Mouse (Mus musculus): ENCODE measurements around the gene Clp1. TPM values are rescaled to one million over a fixed set of nuclear protein-coding genes. Genes with fewer than 3 reads are reported as not detected.

The Clp1 gene
- total and polyA plus RNA-seq, 2 experiments from 2014 or later, result 13.2 to 15.6 TPM

GRCm38 (mm10) chr2:84677270-84677967, 49.7 kb downstream of the Clp1 start:
- DNase-seq (no peak), ATAC-seq (peak; percentile 27)
- Histone ChIP-seq H3K4me1 (ENCODE audit: insufficient read depth) (0 out of 2 replicates have a peak, but pooled peaks cover 14% of the 10 kb centered on the region), H3K4me2 (ENCODE audit: low read depth) (peak overlapping the region; percentile 64), H3K9ac (peak overlapping the region; percentile 70), H3K27ac (ENCODE audit: low read depth, low read length) (peak overlapping the region; percentile 80), H3K4me3 (ENCODE audit: low read depth, low read length) (peak overlapping the region; percentile 99), H3K9me3 (ENCODE audit: low read length) (no peaks in the 10 kb centered on the region), H3K27me3 (ENCODE audit: insufficient read depth, low read length) (no peaks in the 10 kb centered on the region), H3K36me3 (ENCODE audit: insufficient read depth) (peaks cover 38% of the 10 kb centered on the region)
- peak; percentile 68 for TF ChIP-seq CTCF (IDR thresholded peaks at IDR 0.05; ENCODE audit: low read depth)
- 11% methylated on average over 21 of the region's 22 CpGs for WGBS

MicroRNA genes within 50 kb of the gene (microRNA counts, 519-probe panel; counts per million panel counts)
- microRNA mmu-miR-130a, result 7,370 counts per million, percentile 94 among the panel's probes with 10 or more counts

Small RNA genes lying within 50 kb of the gene (microRNA-seq; reads per million reads assigned to microRNA genes)
- gene Mir130a, result 19,535 to 24,895 reads per million in 2 experiments

Other genes starting within 250 kb of the Clp1 start
- gene Ctnnd1, start 76.6 kb downstream of the Clp1 start, total RNA-seq (2014; rRNA removed), result 86.2 and 87.7 TPM in 2 replicates
- 15.7 and 18.1 TPM in 2 replicates for gene Ctnnd1, start 76.6 kb downstream of the Clp1 start, polyA plus RNA-seq (2015; fragmentation: Nextera tagmentation; extraction: Ambion mirVana)
- gene Btbd18, start 68.3 kb downstream of the Clp1 start, total RNA-seq (2014; rRNA removed), result 0.10 TPM in 1 of 2 replicates, not detected in the other
- 0.13 and 0.25 TPM in 2 replicates for gene Btbd18, start 68.3 kb downstream of the Clp1 start, polyA plus RNA-seq (2015; fragmentation: Nextera tagmentation; extraction: Ambion mirVana)
- gene Selenoh, start 56.6 kb downstream of the Clp1 start, total RNA-seq (2014; rRNA removed), result 194 and 244 TPM in 2 replicates
- gene Selenoh, start 56.6 kb downstream of the Clp1 start, polyA plus RNA-seq (2015; fragmentation: Nextera tagmentation; extraction: Ambion mirVana), result 228 and 259 TPM in 2 replicates
- not detected in 2 replicates for gene Gm28635, start 49.3 kb downstream of the Clp1 start, total RNA-seq (2014; rRNA removed)
- gene Gm28635, start 49.3 kb downstream of the Clp1 start, polyA plus RNA-seq (2015; fragmentation: Nextera tagmentation; extraction: Ambion mirVana), result not detected in 2 replicates
- gene Med19, start 48.9 kb downstream of the Clp1 start, total RNA-seq (2014; rRNA removed), result 46.8 and 47.5 TPM in 2 replicates
- 45.8 and 48.7 TPM in 2 replicates for gene Med19, start 48.9 kb downstream of the Clp1 start, polyA plus RNA-seq (2015; fragmentation: Nextera tagmentation; extraction: Ambion mirVana)
- gene Tmx2, start 48.2 kb downstream of the Clp1 start, total RNA-seq (2014; rRNA removed), result 115 and 130 TPM in 2 replicates
- 206 and 248 TPM in 2 replicates for gene Tmx2, start 48.2 kb downstream of the Clp1 start, polyA plus RNA-seq (2015; fragmentation: Nextera tagmentation; extraction: Ambion mirVana)
- 22.9 and 27.5 TPM in 2 replicates for gene Zdhhc5, start 12.2 kb downstream of the Clp1 start, total RNA-seq (2014; rRNA removed)
- gene Zdhhc5, start 12.2 kb downstream of the Clp1 start, polyA plus RNA-seq (2015; fragmentation: Nextera tagmentation; extraction: Ambion mirVana), result 13.1 TPM in 2 replicates
- gene Ypel4, start 6.7 kb upstream of the Clp1 start, total RNA-seq (2014; rRNA removed), result 14.8 and 15.0 TPM in 2 replicates
- gene Ypel4, start 6.7 kb upstream of the Clp1 start, polyA plus RNA-seq (2015; fragmentation: Nextera tagmentation; extraction: Ambion mirVana), result 7.4 and 9.3 TPM in 2 replicates
- gene Gm19426, start 16.3 kb upstream of the Clp1 start, total RNA-seq (2014; rRNA removed), result 2.2 and 3.0 TPM in 2 replicates
- 2.2 and 2.6 TPM in 2 replicates for gene Gm19426, start 16.3 kb upstream of the Clp1 start, polyA plus RNA-seq (2015; fragmentation: Nextera tagmentation; extraction: Ambion mirVana)
- gene Serping1, start 48.1 kb upstream of the Clp1 start, total RNA-seq (2014; rRNA removed), result 9.1 and 19.2 TPM in 2 replicates
- gene Serping1, start 48.1 kb upstream of the Clp1 start, polyA plus RNA-seq (2015; fragmentation: Nextera tagmentation; extraction: Ambion mirVana), result 23.1 and 24.8 TPM in 2 replicates
- gene Ube2l6, start 71.5 kb upstream of the Clp1 start, total RNA-seq (2014; rRNA removed), result 14.8 and 15.1 TPM in 2 replicates
- 14.9 and 18.1 TPM in 2 replicates for gene Ube2l6, start 71.5 kb upstream of the Clp1 start, polyA plus RNA-seq (2015; fragmentation: Nextera tagmentation; extraction: Ambion mirVana)
- 0.29 TPM in 1 of 2 replicates, not detected in the other for gene Smtnl1, start 95.3 kb upstream of the Clp1 start, total RNA-seq (2014; rRNA removed)
- gene Smtnl1, start 95.3 kb upstream of the Clp1 start, polyA plus RNA-seq (2015; fragmentation: Nextera tagmentation; extraction: Ambion mirVana), result 0.17 TPM in 1 of 2 replicates, not detected in the other
- 67.3 and 74.6 TPM in 2 replicates for gene Timm10, start 99.6 kb upstream of the Clp1 start, total RNA-seq (2014; rRNA removed)
- 97.7 and 116 TPM in 2 replicates for gene Timm10, start 99.6 kb upstream of the Clp1 start, polyA plus RNA-seq (2015; fragmentation: Nextera tagmentation; extraction: Ambion mirVana)
- 0.92 and 3.0 TPM in 2 replicates for gene Slc43a1, start 111.5 kb upstream of the Clp1 start, total RNA-seq (2014; rRNA removed)
- 0.91 and 0.94 TPM in 2 replicates for gene Slc43a1, start 111.5 kb upstream of the Clp1 start, polyA plus RNA-seq (2015; fragmentation: Nextera tagmentation; extraction: Ambion mirVana)
- gene Rtn4rl2, start 159.4 kb upstream of the Clp1 start, total RNA-seq (2014; rRNA removed), result 17.7 and 23.7 TPM in 2 replicates
- 25.8 and 26.1 TPM in 2 replicates for gene Rtn4rl2, start 159.4 kb upstream of the Clp1 start, polyA plus RNA-seq (2015; fragmentation: Nextera tagmentation; extraction: Ambion mirVana)
- 2.2 and 7.6 TPM in 2 replicates for gene Slc43a3, start 209.2 kb upstream of the Clp1 start, total RNA-seq (2014; rRNA removed)
- 3.5 and 3.8 TPM in 2 replicates for gene Slc43a3, start 209.2 kb upstream of the Clp1 start, polyA plus RNA-seq (2015; fragmentation: Nextera tagmentation; extraction: Ambion mirVana)

Measured in forebrain, postnatal 0 days (tissue).